Mouse (Mus musculus) liver, embryonic 13.5 days (tissue): Measurements from ENCODE around the gene Fzr1. TPM values are rescaled to one million over a fixed set of nuclear protein-coding genes. Genes with fewer than 3 reads are reported as not detected.
A peak's percentile ranks its signal among the peaks of the same experiment; 100 is the strongest.

Experiments used
- ATAC-seq: fragments of 200-750 bp; cut with Nextera tagmentation; 2 replicates; pipeline ENCODE4 v1.8.0; 2017; ENCODE audit warnings: low read depth, mild to moderate bottlenecking, moderate number of reproducible peaks, moderate library complexity
- DNase-seq: peaks from one replicate; pipeline ENCODE4 v3.0.0; 2022
- H3K27ac ChIP-seq: fragments of 300-500 bp; sonication (generic); 2 replicates; pipeline ENCODE4 v1.5.1; 2015; ENCODE audit warnings: moderate library complexity, mild to moderate bottlenecking, inconsistent platforms
- H3K27me3 ChIP-seq: fragments of 300-500 bp; sonication (generic); 2 replicates; pipeline ENCODE4 v1.6.1; 2015; ENCODE audit warnings: mild to moderate bottlenecking, inconsistent platforms
- H3K36me3 ChIP-seq: fragments of 300-500 bp; sonication (generic); 2 replicates; pipeline ENCODE4 v1.6.1; 2015; ENCODE audit warnings: mild to moderate bottlenecking, inconsistent platforms
- H3K4me1 ChIP-seq: fragments of 300-500 bp; sonication (generic); replicated peaks from 2 replicates; pipeline ENCODE4 v1.6.1; 2015; ENCODE audit warnings: inconsistent platforms
- H3K4me2 ChIP-seq: fragments of 300-500 bp; sonication (generic); 2 replicates; pipeline ENCODE4 v1.6.1; 2015; ENCODE audit warnings: inconsistent platforms, mild to moderate bottlenecking, moderate library complexity
- H3K4me3 ChIP-seq: fragments of 300-500 bp; sonication (generic); replicated peaks from 2 replicates; pipeline ENCODE4 v1.5.1; 2015; ENCODE audit warnings: mild to moderate bottlenecking, inconsistent platforms
- H3K9ac ChIP-seq: fragments of 300-500 bp; sonication (generic); 2 replicates; pipeline ENCODE4 v1.6.1; 2015; ENCODE audit warnings: mild to moderate bottlenecking, inconsistent platforms
- H3K9me3 ChIP-seq: fragments of 300-500 bp; sonication (generic); replicated peaks from 2 replicates; pipeline ENCODE4 v1.6.1; 2016; ENCODE audit warnings: inconsistent platforms
- WGBS: fragments of 180-500 bp; shearing (Covaris S2); methylation state at CpG from one replicate; pipeline ENCODE4 v1.1.7; 2015; ENCODE audit not compliant: insufficient replicate concordance; 5-methylcytosine and 5-hydroxymethylcytosine counted together
- polyA plus RNA-seq: library from polyadenylated mRNA; unstranded; fragments of >200 nt; fragmentation: Nextera tagmentation; extraction: Ambion mirVana; gene quantifications from 2 replicates; pipeline ENCODE4 v1.2.1, GENCODE M21; 2015

Fzr1 gene
- polyA plus RNA-seq, 1 experiment from 2014 or later, result 94.1 TPM

- H3K36me3 ChIP-seq, result no peaks in the 10 kb centered on the region
- peak overlapping the region; percentile 37; the same call in 1 of the 2 replicates for H3K4me2 ChIP-seq
- H3K4me3 ChIP-seq, result no peak overlapping the region
- H3K27me3 ChIP-seq, result peaks cover 15% of the 10 kb centered on the region; the same call in 1 of the 2 replicates
- no peak for DNase-seq
- H3K9ac ChIP-seq, result peak overlapping the region; percentile 34; the same call in 1 of the 2 replicates
- peaks cover 95% of the 10 kb centered on the region for H3K4me1 ChIP-seq
- peak overlapping the region; percentile 66 for H3K27ac ChIP-seq
- ATAC-seq, result no peak
- H3K9me3 ChIP-seq, result no peaks in the 10 kb centered on the region
Observed at GRCm38 (mm10) chr10:81414682-81415081, 36.4 kb upstream of the Fzr1 start.

GRCm38 (mm10) chr10:81413310-81414261, 35.3 kb upstream of the Fzr1 start:
- Histone ChIP-seq H3K4me2 (peak overlapping the region; percentile 37), H3K4me1 (peaks cover 96% of the 10 kb centered on the region), H3K9me3 (no peaks in the 10 kb centered on the region), H3K27ac (peak overlapping the region; percentile 66), H3K4me3 (no peak overlapping the region), H3K27me3 (peaks cover 19% of the 10 kb centered on the region), H3K9ac (peak overlapping the region; percentile 34), H3K36me3 (no peaks in the 10 kb centered on the region)
- 25% methylated on average over 26 of the region's 26 CpGs for WGBS
- DNase-seq (no peak), ATAC-seq (no peak)

GRCm38 (mm10) chr10:81412586-81413309, 34.4 kb upstream of the Fzr1 start:
- 0 out of 2 replicates have a peak overlapping the region, but pooled peaks have one; percentile 15 for H3K27ac ChIP-seq
- no peak overlapping the region for H3K4me3 ChIP-seq
- no peak for DNase-seq
- WGBS, result 58% methylated on average over 16 of the region's 16 CpGs
- H3K36me3 ChIP-seq, result no peaks in the 10 kb centered on the region
- no peak for ATAC-seq
- peaks cover 96% of the 10 kb centered on the region for H3K4me1 ChIP-seq
- H3K27me3 ChIP-seq, result peaks cover 24% of the 10 kb centered on the region
- H3K9me3 ChIP-seq, result no peaks in the 10 kb centered on the region
- H3K4me2 ChIP-seq, result no peak overlapping the region
- H3K9ac ChIP-seq, result no peak overlapping the region

GRCm38 (mm10) chr10:81411471-81412400, 33.4 kb upstream of the Fzr1 start:
- Histone ChIP-seq H3K4me3 (no peak overlapping the region), H3K4me2 (no peak overlapping the region), H3K9ac (peak overlapping the region; percentile 7; the same call in 1 of the 2 replicates), H3K27me3 (peaks cover 25% of the 10 kb centered on the region), H3K27ac (peak overlapping the region; percentile 60), H3K4me1 (peaks cover 96% of the 10 kb centered on the region), H3K9me3 (no peaks in the 10 kb centered on the region), H3K36me3 (no peaks in the 10 kb centered on the region; the same call in 1 of the 2 replicates)
- no peak for ATAC-seq
- WGBS, result 65% methylated on average over 18 of the region's 18 CpGs
- DNase-seq, result no peak

GRCm38 (mm10) chr10:81410981-81411380, 32.7 kb upstream of the Fzr1 start:
- ATAC-seq (no peak), DNase-seq (no peak)
- H3K9ac ChIP-seq, result no peak overlapping the region
- no peaks in the 10 kb centered on the region for H3K9me3 ChIP-seq
- H3K4me2 ChIP-seq, result no peak overlapping the region
- WGBS, result 62% methylated on average over 9 of the region's 9 CpGs
- peaks cover 96% of the 10 kb centered on the region for H3K4me1 ChIP-seq
- H3K4me3 ChIP-seq, result no peak overlapping the region
- peaks cover under 1% of the 10 kb centered on the region; the same call in 1 of the 2 replicates for H3K36me3 ChIP-seq
- H3K27me3 ChIP-seq, result peaks cover 30% of the 10 kb centered on the region
- H3K27ac ChIP-seq, result peak overlapping the region; percentile 60

- DNase-seq, result no peak
- H3K4me3 ChIP-seq, result no peak overlapping the region
- H3K36me3 ChIP-seq, result peaks cover 2% of the 10 kb centered on the region; the same call in 1 of the 2 replicates
- peaks cover 36% of the 10 kb centered on the region for H3K27me3 ChIP-seq
- H3K4me2 ChIP-seq, result peak overlapping the region; percentile 45
- no peak for ATAC-seq
- H3K4me1 ChIP-seq, result peaks cover 94% of the 10 kb centered on the region
- peak overlapping the region; percentile 60 for H3K27ac ChIP-seq
- H3K9me3 ChIP-seq, result no peaks in the 10 kb centered on the region
- H3K9ac ChIP-seq, result peak overlapping the region; percentile 47; the same call in 1 of the 2 replicates
- WGBS, result 27% methylated on average over 4 of the region's 4 CpGs
Observed at GRCm38 (mm10) chr10:81410350-81410749, 32.0 kb upstream of the Fzr1 start.

- peaks cover 2% of the 10 kb centered on the region; the same call in 1 of the 2 replicates for H3K36me3 ChIP-seq
- H3K9me3 ChIP-seq, result no peaks in the 10 kb centered on the region
- peak overlapping the region; percentile 60 for H3K27ac ChIP-seq
- WGBS, result 13% methylated on average over 8 of the region's 8 CpGs
- ATAC-seq, result no peak
- no peak overlapping the region for H3K4me3 ChIP-seq
- DNase-seq, result no peak
- peaks cover 46% of the 10 kb centered on the region for H3K27me3 ChIP-seq
- H3K4me1 ChIP-seq, result peaks cover 91% of the 10 kb centered on the region
- H3K4me2 ChIP-seq, result no peak overlapping the region; the same call in 1 of the 2 replicates
- H3K9ac ChIP-seq, result peak overlapping the region; percentile 45; the same call in 1 of the 2 replicates
Observed at GRCm38 (mm10) chr10:81409330-81409729, 31.0 kb upstream of the Fzr1 start.

GRCm38 (mm10) chr10:81408871-81409291, 30.6 kb upstream of the Fzr1 start:
- H3K4me1 ChIP-seq, result peaks cover 90% of the 10 kb centered on the region
- WGBS, result 5% methylated on average over 9 of the region's 9 CpGs
- H3K36me3 ChIP-seq, result peaks cover 2% of the 10 kb centered on the region; the same call in 1 of the 2 replicates
- peak overlapping the region; percentile 45; the same call in 1 of the 2 replicates for H3K9ac ChIP-seq
- H3K4me2 ChIP-seq, result peak overlapping the region; percentile 28; the same call in 1 of the 2 replicates
- no peaks in the 10 kb centered on the region for H3K9me3 ChIP-seq
- peak overlapping the region; percentile 60 for H3K27ac ChIP-seq
- ATAC-seq, result peak; percentile 73
- no peak overlapping the region for H3K4me3 ChIP-seq
- DNase-seq, result peak; percentile 74
- H3K27me3 ChIP-seq, result peaks cover 50% of the 10 kb centered on the region

- Histone ChIP-seq H3K27me3 (peaks cover 53% of the 10 kb centered on the region), H3K9ac (no peak overlapping the region), H3K4me1 (peaks cover 87% of the 10 kb centered on the region), H3K9me3 (no peaks in the 10 kb centered on the region), H3K4me3 (no peak overlapping the region), H3K27ac (peak overlapping the region; percentile 60), H3K4me2 (peak overlapping the region; percentile 28), H3K36me3 (peaks cover 2% of the 10 kb centered on the region; the same call in 1 of the 2 replicates)
- WGBS, result 19% methylated on average over 13 of the region's 13 CpGs
- DNase-seq, result no peak
- peak; percentile 3; the same call in 1 of the 2 replicates for ATAC-seq
Observed at GRCm38 (mm10) chr10:81408424-81408729, 30.1 kb upstream of the Fzr1 start.
